Mouse (Mus musculus) olfactory bulb, adult 2 months (tissue): ENCODE measurements around the gene Angptl4.

Source experiments
- CTCF ChIP-seq: fragments of 200-500 bp; IDR thresholded peaks from 2 replicates; pipeline ENCODE4 v1.5.1; 2012; ENCODE audit warnings: low read depth, mild to moderate bottlenecking, low read length, moderate library complexity; ENCODE audit not compliant: insufficient read depth
- POLR2A ChIP-seq: fragments of 200-500 bp; IDR thresholded peaks from 2 replicates; pipeline ENCODE4 v1.6.1; 2012; ENCODE audit warnings: mild to moderate bottlenecking, low read depth, low read length, moderate library complexity; ENCODE audit not compliant: insufficient read depth

DNA sequence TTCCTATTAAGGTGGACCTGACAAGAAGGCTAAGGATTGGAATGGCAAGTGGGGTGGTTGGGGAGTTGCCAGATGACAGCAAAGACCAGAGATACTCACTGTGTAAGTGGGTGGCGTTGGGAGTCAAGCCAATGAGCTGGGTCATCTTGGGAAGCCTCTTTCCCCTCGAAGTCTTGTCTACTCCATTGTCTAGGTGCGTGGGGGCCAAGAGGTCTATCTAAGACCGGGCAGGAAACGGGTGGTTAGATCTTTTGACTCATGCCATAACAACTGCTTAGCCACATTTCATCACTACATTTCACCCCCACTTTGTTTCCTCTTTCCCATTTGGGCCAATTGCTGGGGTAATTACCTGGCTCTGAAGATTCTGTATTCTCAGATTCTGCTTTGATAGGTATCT lies 1.2 kb downstream of the Angptl4 start:
- TF ChIP-seq POLR2A: no peak
- TF ChIP-seq CTCF: no peak
